Mouse (Mus musculus) limb, embryonic 11.5 days (tissue): ENCODE measurements at regions not wholly inside any gene's neighbourhood (a gene's known extent, or its start where the extent isn't known, plus 50 kb on each side); places are given as distances from the start of the nearest gene placed in this dataset.

ENCODE experiments used
- ATAC-seq: fragments of 200-750 bp; cut with Nextera tagmentation; 2 replicates; pipeline ENCODE4 v1.8.0; 2017; ENCODE audit warnings: low read depth; ENCODE audit not compliant: insufficient number of reproducible peaks, low FRiP score, low TSS enrichment
- DNase-seq: peaks from one replicate; pipeline ENCODE4 v3.0.0-alpha.2; 2015; ENCODE audit warnings: low spot score
- H3K27ac ChIP-seq: fragments of 300-500 bp; sonication (generic); replicated peaks from 2 replicates; pipeline ENCODE4 v1.5.1; 2014; ENCODE audit warnings: low read depth, mild to moderate bottlenecking, low read length
- H3K27me3 ChIP-seq: fragments of 300-500 bp; sonication (generic); 2 replicates; pipeline ENCODE4 v1.6.1; 2014; ENCODE audit warnings: mild to moderate bottlenecking, low read length, mixed read lengths; ENCODE audit not compliant: control insufficient read depth, insufficient read depth
- H3K36me3 ChIP-seq: fragments of 300-500 bp; sonication (generic); 2 replicates; pipeline ENCODE4 v1.6.1; 2014; ENCODE audit warnings: mild to moderate bottlenecking, low read length, moderate library complexity, mixed read lengths; ENCODE audit not compliant: control insufficient read depth, insufficient read depth
- H3K4me1 ChIP-seq: fragments of 300-500 bp; sonication (generic); 2 replicates; pipeline ENCODE4 v1.6.1; 2014; ENCODE audit warnings: low read length, mixed read lengths; ENCODE audit not compliant: control insufficient read depth, insufficient read depth
- H3K4me2 ChIP-seq: fragments of 300-500 bp; sonication (generic); 2 replicates; pipeline ENCODE4 v1.6.1; 2014; ENCODE audit warnings: low read depth, mild to moderate bottlenecking, moderate library complexity; ENCODE audit not compliant: severe bottlenecking
- H3K4me3 ChIP-seq: fragments of 300-500 bp; sonication (generic); 2 replicates; pipeline ENCODE4 v1.5.1; 2014; ENCODE audit warnings: low read depth, low read length
- H3K9ac ChIP-seq: fragments of 300-500 bp; sonication (generic); 2 replicates; pipeline ENCODE4 v1.6.1; 2014; ENCODE audit warnings: mild to moderate bottlenecking, low read length
- H3K9me3 ChIP-seq: fragments of 300-500 bp; sonication (generic); 2 replicates; pipeline ENCODE4 v1.6.1; 2016; ENCODE audit warnings: low read length; ENCODE audit not compliant: control insufficient read depth
- WGBS: fragments of 180-500 bp; shearing (Covaris S2); extraction: QIAGEN DNeasy Blood & Tissue Kit; methylation state at CpG from one replicate; pipeline ENCODE4 v1.1.7; 2014; 5-methylcytosine and 5-hydroxymethylcytosine counted together

GRCm38 (mm10) chr5:52061226-52061625 is 129.1 kb downstream of the Dhx15 start:
- Histone ChIP-seq H3K4me1 (no peaks in the 10 kb centered on the region), H3K9ac (no peak overlapping the region), H3K9me3 (no peaks in the 10 kb centered on the region), H3K27ac (no peak overlapping the region), H3K4me3 (no peak overlapping the region), H3K27me3 (no peaks in the 10 kb centered on the region), H3K4me2 (no peak overlapping the region), H3K36me3 (no peaks in the 10 kb centered on the region)
- no peak for DNase-seq
- no peak for ATAC-seq
- WGBS = 88% methylated on average over 6 of the region's 6 CpGs

DNA sequence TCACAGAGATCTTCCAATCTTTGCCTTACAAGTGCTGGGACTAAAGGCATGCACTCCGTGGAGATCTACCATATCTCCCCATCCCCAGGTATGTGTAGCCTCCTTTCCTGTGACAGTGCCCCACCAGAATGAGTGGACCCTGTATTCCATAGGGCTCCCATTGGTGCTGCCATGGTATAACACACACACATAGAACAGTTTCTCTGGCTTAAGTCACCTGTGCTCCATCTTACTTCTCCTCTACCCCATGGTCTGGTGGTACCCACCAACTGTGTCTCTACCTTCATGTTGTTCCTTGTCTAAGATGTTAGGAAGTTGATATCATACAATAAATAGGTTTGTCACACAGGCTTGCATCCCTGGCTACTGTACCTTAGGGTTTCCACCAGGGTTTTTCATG is 133.1 kb downstream of the Dhx15 start:
- no peaks in the 10 kb centered on the region for H3K4me1 ChIP-seq
- no peaks in the 10 kb centered on the region for H3K27me3 ChIP-seq
- no peak for DNase-seq
- H3K4me2 ChIP-seq = no peak overlapping the region
- no peak overlapping the region for H3K27ac ChIP-seq
- no peak overlapping the region for H3K9ac ChIP-seq
- H3K9me3 ChIP-seq = no peaks in the 10 kb centered on the region
- no peak overlapping the region for H3K4me3 ChIP-seq
- H3K36me3 ChIP-seq = no peaks in the 10 kb centered on the region
- no peak for ATAC-seq
- WGBS = 90% methylated on average over 1 of the region's 1 CpGs

- no peak overlapping the region for H3K4me3 ChIP-seq
- no peaks in the 10 kb centered on the region for H3K36me3 ChIP-seq
- H3K27ac ChIP-seq = no peak overlapping the region
- 89% methylated on average over 4 of the region's 4 CpGs for WGBS
- no peaks in the 10 kb centered on the region for H3K9me3 ChIP-seq
- DNase-seq (no peak), ATAC-seq (no peak)
- H3K4me1 ChIP-seq = no peaks in the 10 kb centered on the region
- H3K27me3 ChIP-seq = no peaks in the 10 kb centered on the region
- H3K9ac ChIP-seq = no peak overlapping the region
- H3K4me2 ChIP-seq = no peak overlapping the region
Observed at GRCm38 (mm10) chr5:52052072-52052465, 138.2 kb downstream of the Dhx15 start.

DNA sequence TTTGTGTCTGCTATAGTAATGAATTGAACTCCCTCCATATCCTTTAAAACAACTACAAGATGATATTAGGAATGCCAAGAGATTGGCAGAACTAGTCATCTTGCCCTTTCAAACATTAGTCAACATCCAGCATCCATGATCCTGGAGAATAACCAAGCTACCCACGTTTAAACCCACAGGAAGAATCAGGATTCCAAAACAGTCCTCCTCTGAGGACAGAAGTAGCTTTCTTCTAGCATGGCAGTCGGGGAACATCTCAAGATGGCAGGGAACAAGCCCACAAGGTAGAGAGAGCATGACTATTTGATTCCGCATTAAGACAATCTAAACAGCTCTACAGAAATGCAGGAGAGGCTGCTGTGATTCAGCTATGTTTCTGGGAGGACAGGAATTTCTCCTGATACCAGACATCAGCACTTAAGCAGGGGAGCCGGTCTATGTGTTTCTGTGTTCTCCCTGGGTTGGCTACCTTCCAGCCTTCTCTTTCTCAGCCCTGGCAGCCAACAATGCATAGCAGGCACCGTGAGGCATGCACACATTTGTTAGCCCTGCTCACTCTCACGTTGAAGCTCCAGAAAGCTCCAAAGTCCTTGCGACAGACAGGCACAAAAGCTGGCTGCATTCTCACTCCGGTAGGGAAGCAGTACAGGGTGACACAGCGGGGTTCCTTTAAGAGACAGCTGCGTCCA is 138.8 kb downstream of the Dhx15 start:
- H3K4me3 ChIP-seq = no peak overlapping the region
- H3K9me3 ChIP-seq = no peaks in the 10 kb centered on the region
- no peak overlapping the region for H3K9ac ChIP-seq
- H3K4me2 ChIP-seq = no peak overlapping the region
- H3K27ac ChIP-seq = no peak overlapping the region
- ATAC-seq (no peak), DNase-seq (no peak)
- no peaks in the 10 kb centered on the region for H3K27me3 ChIP-seq
- 74% methylated on average over 10 of the region's 10 CpGs for WGBS
- no peaks in the 10 kb centered on the region for H3K36me3 ChIP-seq
- no peaks in the 10 kb centered on the region for H3K4me1 ChIP-seq

- ATAC-seq = no peak
- H3K27ac ChIP-seq = no peak overlapping the region
- no peak overlapping the region for H3K4me3 ChIP-seq
- no peak overlapping the region for H3K4me2 ChIP-seq
- no peak overlapping the region for H3K9ac ChIP-seq
- no peak for DNase-seq
- H3K9me3 ChIP-seq = no peaks in the 10 kb centered on the region
- H3K27me3 ChIP-seq = no peaks in the 10 kb centered on the region
- no peaks in the 10 kb centered on the region for H3K36me3 ChIP-seq
- 88% methylated on average over 1 of the region's 1 CpGs for WGBS
- H3K4me1 ChIP-seq = no peaks in the 10 kb centered on the region
Observed at GRCm38 (mm10) chr5:52048790-52049189, 141.5 kb downstream of the Dhx15 start.

DNA sequence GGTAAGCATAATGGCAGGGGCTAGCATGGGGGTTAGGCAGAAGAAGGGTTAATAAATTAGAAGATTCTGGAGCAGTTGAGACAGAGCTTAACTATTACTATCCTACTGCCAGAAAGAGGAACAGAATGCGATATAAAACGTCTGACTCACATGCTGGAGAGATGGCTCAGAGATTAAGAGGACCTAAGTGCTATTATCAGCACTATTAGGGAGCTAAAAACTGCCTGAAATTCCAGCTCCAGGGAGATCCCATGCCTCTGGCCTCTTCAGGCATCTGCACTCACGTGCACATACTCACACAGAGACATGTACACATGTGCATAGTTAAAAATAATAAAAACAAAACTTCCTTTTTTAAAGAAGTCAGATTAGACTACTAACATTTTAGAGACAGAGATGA is 143.6 kb downstream of the Dhx15 start:
- H3K4me2 ChIP-seq = no peak overlapping the region
- H3K9ac ChIP-seq = no peak overlapping the region
- H3K9me3 ChIP-seq = no peaks in the 10 kb centered on the region
- no peak overlapping the region for H3K27ac ChIP-seq
- no peaks in the 10 kb centered on the region for H3K4me1 ChIP-seq
- DNase-seq (no peak), ATAC-seq (no peak)
- H3K36me3 ChIP-seq = no peaks in the 10 kb centered on the region
- 86% methylated on average over 3 of the region's 3 CpGs for WGBS
- H3K27me3 ChIP-seq = no peaks in the 10 kb centered on the region
- no peak overlapping the region for H3K4me3 ChIP-seq

- no peak for DNase-seq
- 90% methylated on average over 3 of the region's 3 CpGs for WGBS
- ATAC-seq = no peak
- no peaks in the 10 kb centered on the region for H3K4me1 ChIP-seq
- H3K4me2 ChIP-seq = no peak overlapping the region
- H3K27me3 ChIP-seq = no peaks in the 10 kb centered on the region
- no peak overlapping the region for H3K9ac ChIP-seq
- H3K4me3 ChIP-seq = no peak overlapping the region
- no peaks in the 10 kb centered on the region for H3K36me3 ChIP-seq
- no peaks in the 10 kb centered on the region for H3K9me3 ChIP-seq
- H3K27ac ChIP-seq = no peak overlapping the region
Observed at GRCm38 (mm10) chr5:52044101-52044500, 146.2 kb downstream of the Dhx15 start.

GRCm38 (mm10) chr5:52041447-52041846 is 148.9 kb downstream of the Dhx15 start:
- no peaks in the 10 kb centered on the region for H3K9me3 ChIP-seq
- no peaks in the 10 kb centered on the region for H3K36me3 ChIP-seq
- WGBS = 80% methylated on average over 3 of the region's 3 CpGs
- no peak overlapping the region for H3K27ac ChIP-seq
- H3K27me3 ChIP-seq = no peaks in the 10 kb centered on the region
- H3K4me2 ChIP-seq = no peak overlapping the region
- DNase-seq (no peak), ATAC-seq (no peak)
- no peak overlapping the region for H3K9ac ChIP-seq
- no peak overlapping the region for H3K4me3 ChIP-seq
- no peaks in the 10 kb centered on the region for H3K4me1 ChIP-seq
